Mouse (Mus musculus) inflammation-experienced regulatory T-cells, adult 6 months (primary cell): Measurements from ENCODE around the gene Defb48. TPM values are rescaled to one million over a fixed set of nuclear protein-coding genes. Genes with fewer than 3 reads are reported as not detected.
A peak's percentile ranks its signal among the peaks of the same experiment; 100 is the strongest.

Source experiments
- ATAC-seq: one replicate; pipeline ENCODE4 v1.8.0; 2017
- polyA plus RNA-seq, 3 experiments: library from polyadenylated mRNA; unstranded; fragments of 100-300 nt; shearing (Covaris generic); gene quantifications; one replicate each; pipeline ENCODE4 v1.2.1; 2017

Gene Defb48
- polyA plus RNA-seq, 3 experiments from 2014 or later = not detected

- peak; percentile 70 for ATAC-seq
Measured at GRCm38 (mm10) chr14:62928101-62928541, 56.2 kb downstream of the Defb48 start.

Other genes with a start within 250 kb of the Defb48 start
- 10 to 100 TPM; 14.9 to 28.1 (median 26.3) TPM for gene Ints6, start 223.3 kb downstream of the Defb48 start, polyA plus RNA-seq
- 1 to 10 TPM; 5.0 to 6.7 (median 5.2) TPM for gene Wdfy2, start 146.8 kb downstream of the Defb48 start, polyA plus RNA-seq
- gene Defb47, start 13.6 kb upstream of the Defb48 start, polyA plus RNA-seq = not detected
- gene Defb43, start 27.3 kb upstream of the Defb48 start, polyA plus RNA-seq = not detected
- under 1 TPM in 1 of 3 experiments, not detected in 2; 0.46 TPM for gene Defb42, start 62.5 kb upstream of the Defb48 start, polyA plus RNA-seq
- not detected for gene Defb30, start 65.5 kb upstream of the Defb48 start, polyA plus RNA-seq